Mouse (Mus musculus) olfactory bulb, adult 2 months (tissue): ENCODE measurements around the gene Rapgef5.

Experiments used
- CTCF ChIP-seq: fragments of 200-500 bp; IDR thresholded peaks from 2 replicates; pipeline ENCODE4 v1.5.1; 2012; ENCODE audit warnings: low read depth, mild to moderate bottlenecking, low read length, moderate library complexity; ENCODE audit not compliant: insufficient read depth
- POLR2A ChIP-seq: fragments of 200-500 bp; IDR thresholded peaks from 2 replicates; pipeline ENCODE4 v1.6.1; 2012; ENCODE audit warnings: mild to moderate bottlenecking, low read depth, low read length, moderate library complexity; ENCODE audit not compliant: insufficient read depth

- TF ChIP-seq POLR2A (no peak), CTCF (no peak)
Observed at GRCm38 (mm10) chr12:117688655-117689548, 172.6 kb downstream of the Rapgef5 start.
